Mouse (Mus musculus) ES-Bruce4 (cell line): Measurements from ENCODE around the gene Spi1. TPM values are rescaled to one million over a fixed set of nuclear protein-coding genes. Genes with fewer than 3 reads are reported as not detected.

Experiments
- H3K27ac ChIP-seq: 2 replicates; pipeline ENCODE4 v1.5.1; 2012; ENCODE audit warnings: low read length, inconsistent platforms; ENCODE audit not compliant: insufficient read depth
- H3K27me3 ChIP-seq: 2 replicates; pipeline ENCODE4 v1.6.1; 2012; ENCODE audit warnings: mild to moderate bottlenecking, low read length, inconsistent platforms; ENCODE audit not compliant: control insufficient read depth, poor library complexity, insufficient read depth, severe bottlenecking
- H3K36me3 ChIP-seq: 2 replicates; pipeline ENCODE4 v1.6.1; 2012; ENCODE audit warnings: inconsistent platforms, mild to moderate bottlenecking, low read length, moderate library complexity; ENCODE audit not compliant: control insufficient read depth, poor library complexity, insufficient read depth, severe bottlenecking
- H3K4me1 ChIP-seq: one replicate; pipeline ENCODE4 v1.8.1; 2011; ENCODE audit warnings: low read length; ENCODE audit not compliant: control insufficient read depth, insufficient read depth
- H3K4me3 ChIP-seq: 2 replicates; pipeline ENCODE4 v1.5.1; 2011; ENCODE audit warnings: low read depth, mild to moderate bottlenecking, low read length
- H3K9ac ChIP-seq: 2 replicates; pipeline ENCODE4 v1.6.1; 2012; ENCODE audit warnings: low read depth, mild to moderate bottlenecking, inconsistent platforms; ENCODE audit not compliant: poor library complexity, severe bottlenecking
- H3K9me3 ChIP-seq: replicated peaks from 2 replicates; pipeline ENCODE4 v1.6.1; 2012; ENCODE audit warnings: mild to moderate bottlenecking, low read length, inconsistent platforms; ENCODE audit not compliant: control insufficient read depth, poor library complexity, insufficient read depth, severe bottlenecking
- CTCF ChIP-seq: IDR thresholded peaks from one replicate; pipeline ENCODE4 v1.8.1; 2011; ENCODE audit warnings: low read depth, low read length
- EP300 ChIP-seq: IDR thresholded peaks from 2 replicates; pipeline ENCODE4 v1.6.1; 2011; ENCODE audit warnings: low read depth, low read length; ENCODE audit not compliant: insufficient read depth
- POLR2A ChIP-seq: IDR thresholded peaks from one replicate; pipeline ENCODE4 v1.8.1; 2011; ENCODE audit warnings: low read length; ENCODE audit not compliant: insufficient read depth
- polyA plus RNA-seq: library from polyadenylated mRNA; stranded (reverse); fragments of >200 nt; gene quantifications from 2 replicates; pipeline ENCODE4 v1.2.4, GENCODE M21; 2011; ENCODE audit warnings: low read depth; ENCODE audit not compliant: missing spikeins, insufficient read depth, insufficient read length

Gene Spi1
- polyA plus RNA-seq, 1 experiment: not detected

DNA sequence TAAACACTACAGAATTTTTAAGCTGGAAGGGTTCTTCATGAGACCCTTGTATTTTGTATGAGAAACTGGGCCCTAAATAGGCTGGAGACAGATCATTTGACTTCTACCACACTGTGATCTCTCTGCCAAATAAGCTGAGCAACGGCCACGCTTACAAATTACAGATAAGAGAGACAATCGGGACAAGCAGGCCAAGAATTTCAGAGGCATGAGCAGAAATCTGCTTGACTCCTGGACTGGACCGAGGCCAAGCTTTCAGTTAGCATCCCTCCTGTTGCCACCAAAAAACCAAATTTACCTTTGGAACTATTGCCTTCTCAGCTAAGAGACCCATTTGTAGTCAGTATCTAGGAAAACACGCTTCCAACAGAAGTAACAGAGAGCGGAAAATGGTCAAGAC is 78.4 kb downstream of the Spi1 start:
- H3K27ac ChIP-seq: no peak overlapping the region
- no peaks in the 10 kb centered on the region for H3K9me3 ChIP-seq
- no peaks in the 10 kb centered on the region for H3K36me3 ChIP-seq
- TF ChIP-seq CTCF (no peak), EP300 (no peak), POLR2A (no peak)
- no peak overlapping the region for H3K4me3 ChIP-seq
- no peaks in the 10 kb centered on the region for H3K27me3 ChIP-seq
- no peaks in the 10 kb centered on the region for H3K4me1 ChIP-seq
- no peak overlapping the region for H3K9ac ChIP-seq

DNA sequence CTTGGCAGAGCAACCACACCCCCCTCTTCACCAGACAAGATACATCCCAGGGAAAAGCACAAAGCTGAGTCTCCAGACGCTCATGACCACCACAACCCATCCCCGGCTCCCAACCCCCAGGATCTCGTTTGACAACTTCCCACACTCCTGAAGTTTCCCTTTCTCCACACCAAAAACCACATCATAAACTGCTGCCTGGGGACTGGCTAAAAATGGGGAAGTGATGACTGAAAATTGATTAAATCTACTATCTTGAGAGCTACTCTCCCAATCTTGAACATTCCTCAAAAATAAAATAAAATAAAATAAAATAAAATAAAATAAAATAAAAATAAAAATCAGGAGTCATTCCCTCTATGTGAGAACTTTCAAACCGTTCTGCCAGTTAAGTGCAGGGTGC is 80.8 kb downstream of the Spi1 start:
- H3K27ac ChIP-seq: no peak overlapping the region
- TF ChIP-seq CTCF: no peak
- TF ChIP-seq POLR2A: no peak
- no peak for TF ChIP-seq EP300
- H3K4me3 ChIP-seq: no peak overlapping the region
- H3K9me3 ChIP-seq: no peaks in the 10 kb centered on the region
- no peaks in the 10 kb centered on the region for H3K36me3 ChIP-seq
- H3K9ac ChIP-seq: no peak overlapping the region
- H3K27me3 ChIP-seq: no peaks in the 10 kb centered on the region
- no peaks in the 10 kb centered on the region for H3K4me1 ChIP-seq

DNA sequence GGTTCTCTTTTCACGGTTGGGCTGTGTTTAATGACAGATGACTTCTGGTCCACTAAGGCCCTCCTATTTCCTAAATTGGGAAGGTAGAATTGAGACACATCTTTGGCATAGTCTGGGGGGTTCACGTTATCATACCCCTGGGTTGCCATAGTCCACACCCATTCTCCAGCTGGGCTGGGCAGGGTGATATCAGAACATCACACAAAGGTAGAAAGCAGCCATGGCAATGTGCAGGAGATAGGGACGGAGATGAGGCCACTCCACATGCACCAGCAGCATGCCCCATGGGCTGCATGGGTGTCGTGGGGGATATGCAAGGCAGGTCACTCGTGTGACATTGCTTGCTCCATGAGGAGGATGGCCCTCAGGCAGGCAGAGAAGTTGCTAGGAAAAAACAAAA is 81.3 kb downstream of the Spi1 start:
- no peak overlapping the region for H3K9ac ChIP-seq
- no peak overlapping the region for H3K27ac ChIP-seq
- TF ChIP-seq EP300 (no peak), CTCF (no peak), POLR2A (no peak)
- no peaks in the 10 kb centered on the region for H3K4me1 ChIP-seq
- H3K9me3 ChIP-seq: no peaks in the 10 kb centered on the region
- H3K36me3 ChIP-seq: no peaks in the 10 kb centered on the region
- no peaks in the 10 kb centered on the region for H3K27me3 ChIP-seq
- no peak overlapping the region for H3K4me3 ChIP-seq

DNA sequence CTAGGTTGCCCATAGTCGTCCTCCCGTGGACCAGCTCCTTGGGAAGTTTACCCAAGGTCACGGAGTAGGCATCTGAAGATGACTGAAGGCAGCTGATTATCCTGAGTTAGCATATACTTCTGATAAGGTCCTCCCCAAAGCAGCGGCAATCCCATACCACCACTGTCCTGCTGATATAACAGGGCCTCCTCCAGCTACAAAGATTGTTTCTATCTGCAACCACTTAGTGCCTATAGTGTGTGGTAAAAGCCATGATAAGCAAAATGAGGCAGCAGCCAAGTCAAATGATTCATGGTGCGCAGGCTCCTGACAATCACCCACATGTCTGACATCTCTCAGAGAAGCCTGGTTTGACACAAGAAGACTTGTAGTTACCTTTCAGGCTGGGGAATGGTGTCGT is 82.8 kb downstream of the Spi1 start:
- Histone ChIP-seq H3K4me1 (no peaks in the 10 kb centered on the region), H3K27ac (no peak overlapping the region), H3K4me3 (no peak overlapping the region), H3K36me3 (no peaks in the 10 kb centered on the region), H3K9ac (no peak overlapping the region), H3K27me3 (no peaks in the 10 kb centered on the region), H3K9me3 (no peaks in the 10 kb centered on the region)
- TF ChIP-seq CTCF (no peak), EP300 (no peak), POLR2A (no peak)

Other genes with a start within 250 kb of the Spi1 start
- 263 and 277 TPM in 2 replicates for gene Mtch2, start 235.2 kb upstream of the Spi1 start, polyA plus RNA-seq
- gene C1qtnf4, start 196.5 kb upstream of the Spi1 start, polyA plus RNA-seq: 0.94 and 2.1 TPM in 2 replicates
- 20.7 and 24.0 TPM in 2 replicates for gene Kbtbd4, start 177.7 kb upstream of the Spi1 start, polyA plus RNA-seq
- 86.9 and 90.1 TPM in 2 replicates for gene Ndufs3, start 177.6 kb upstream of the Spi1 start, polyA plus RNA-seq
- 182 and 183 TPM in 2 replicates for gene Celf1, start 142.0 kb upstream of the Spi1 start, polyA plus RNA-seq
- gene Rapsn, start 46.8 kb upstream of the Spi1 start, polyA plus RNA-seq: 0.42 TPM in 1 of 2 replicates, not detected in the other
- gene Psmc3, start 28.4 kb upstream of the Spi1 start, polyA plus RNA-seq: 183 and 203 TPM in 2 replicates
- gene Slc39a13, start 12.0 kb upstream of the Spi1 start, polyA plus RNA-seq: 9.2 and 14.1 TPM in 2 replicates
- not detected in 2 replicates for gene Mybpc3, start 35.8 kb downstream of the Spi1 start, polyA plus RNA-seq
- gene Madd, start 101.4 kb downstream of the Spi1 start, polyA plus RNA-seq: 3.7 and 7.3 TPM in 2 replicates
- not detected in 2 replicates for gene Nr1h3, start 120.4 kb downstream of the Spi1 start, polyA plus RNA-seq
- 14.5 and 27.0 TPM in 2 replicates for gene Acp2, start 120.5 kb downstream of the Spi1 start, polyA plus RNA-seq
- gene Ddb2, start 154.6 kb downstream of the Spi1 start, polyA plus RNA-seq: 19.3 and 22.3 TPM in 2 replicates
- gene Pacsin3, start 173.6 kb downstream of the Spi1 start, polyA plus RNA-seq: 18.0 and 19.9 TPM in 2 replicates
- gene Arfgap2, start 182.6 kb downstream of the Spi1 start, polyA plus RNA-seq: 35.3 and 40.9 TPM in 2 replicates